Mouse (Mus musculus) frontal cortex, postnatal 36 days (tissue): ENCODE measurements around the gene Vmn1r174.
"Not testable (repeated sequence)": the region's sequence is repeated elsewhere in the genome, so short reads cannot be mapped to it uniquely, and the experiment has no call there.

ENCODE experiments used
- DNase-seq, 2 experiments: peaks; one replicate each; pipeline ENCODE4 v3.0.0; 2022; ENCODE audit warnings: low spot score in 2 of 2

Vmn1r174 gene

DNA sequence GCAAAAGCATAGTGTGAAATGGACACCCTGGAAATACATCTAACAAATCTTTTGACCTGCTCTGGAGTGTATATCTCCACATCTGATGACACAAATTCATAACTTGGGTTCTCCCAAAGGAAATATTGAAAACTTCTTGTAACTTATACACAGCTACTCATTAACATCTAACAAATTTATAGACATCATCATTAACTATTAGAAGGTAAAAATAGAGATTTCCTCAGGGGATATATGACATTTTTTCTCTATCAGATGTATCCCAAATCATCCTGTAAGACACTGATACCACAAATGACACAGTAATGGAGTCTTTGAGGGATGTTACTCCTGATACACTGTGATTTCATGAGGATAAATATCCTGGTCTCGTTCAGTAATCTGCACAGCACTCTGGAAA is at the start of gene Vmn1r174:
Gene Vmn1r174 (plus strand): TSS at position 301 of the 400 bp plus-strand sequence.
- not testable (repeated sequence) for DNase-seq

DNA sequence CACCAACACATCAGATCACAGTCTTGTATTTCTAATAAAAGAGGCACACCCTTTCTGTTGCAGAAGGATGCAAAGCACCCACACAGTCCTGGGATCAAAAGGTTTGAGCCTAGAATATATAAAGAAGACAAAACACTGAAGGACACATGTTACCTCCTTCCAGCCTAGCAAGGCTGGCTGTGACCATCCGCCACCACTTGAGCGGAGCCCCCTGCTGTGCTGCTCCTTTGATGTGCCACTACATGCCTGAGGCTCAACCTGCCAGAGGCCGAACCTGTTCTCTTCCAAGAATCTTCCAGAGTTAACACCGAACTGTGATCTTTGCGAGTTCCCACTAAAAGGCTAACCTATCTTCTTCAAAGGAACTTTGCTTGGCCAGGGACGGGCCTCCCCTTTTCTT is 32.5 kb downstream of the Vmn1r174 start:
- DNase-seq, result no peak

DNA sequence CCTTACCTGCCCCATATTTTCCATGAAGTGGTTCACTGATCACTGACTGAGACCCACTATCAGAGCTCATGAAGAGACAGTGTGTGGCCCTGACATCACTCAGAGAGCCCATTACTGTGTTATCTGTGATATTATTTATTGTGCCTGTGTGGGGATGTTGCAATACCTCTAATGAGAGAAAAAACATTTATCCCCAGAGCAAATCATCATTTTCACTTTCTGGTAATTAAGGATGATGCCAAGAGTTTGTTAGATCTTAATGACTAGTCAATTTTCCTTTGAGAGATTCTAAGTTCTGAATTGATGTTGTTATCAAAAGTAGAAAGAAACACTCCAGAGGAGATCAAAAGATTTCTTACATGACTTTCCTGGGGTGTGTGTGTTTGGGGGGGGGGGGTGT is 58.5 kb downstream of the Vmn1r174 start, which contains the start of gene Vmn1r175:
Gene Vmn1r175 (minus strand): TSS at position 101 of the 400 bp plus-strand sequence.
- not testable (repeated sequence) for DNase-seq
